Mouse (Mus musculus) forebrain, postnatal 0 days (tissue): ENCODE data around the gene Lysmd2. TPM values are rescaled to one million over a fixed set of nuclear protein-coding genes. Genes with fewer than 3 reads are reported as not detected.

ENCODE experiments used
- ATAC-seq: fragments of 200-750 bp; cut with Nextera tagmentation; 2 replicates; pipeline ENCODE4 v1.8.0; 2017; ENCODE audit warnings: mild to moderate bottlenecking, moderate library complexity
- DNase-seq: peaks from one replicate; pipeline ENCODE4 v3.0.0-alpha.2; 2015
- H3K27ac ChIP-seq: fragments of 300-500 bp; sonication (generic); 2 replicates; pipeline ENCODE4 v1.5.1; 2014; ENCODE audit warnings: low read depth, mild to moderate bottlenecking, antibody characterized with exemption, low read length, moderate library complexity, mixed read lengths
- H3K27me3 ChIP-seq: fragments of 300-500 bp; sonication (generic); 2 replicates; pipeline ENCODE4 v1.6.1; 2014; ENCODE audit warnings: mild to moderate bottlenecking, low read length, mixed read lengths; ENCODE audit not compliant: insufficient read depth
- H3K36me3 ChIP-seq: fragments of 300-500 bp; sonication (generic); 2 replicates; pipeline ENCODE4 v1.6.1; 2014; ENCODE audit warnings: mild to moderate bottlenecking, moderate library complexity; ENCODE audit not compliant: insufficient read depth
- H3K4me1 ChIP-seq: fragments of 300-500 bp; sonication (generic); 2 replicates; pipeline ENCODE4 v1.6.1; 2014; ENCODE audit warnings: antibody characterized with exemption; ENCODE audit not compliant: insufficient read depth
- H3K4me2 ChIP-seq: fragments of 300-500 bp; sonication (generic); 2 replicates; pipeline ENCODE4 v1.6.1; 2014; ENCODE audit warnings: low read depth, mild to moderate bottlenecking, moderate library complexity
- H3K4me3 ChIP-seq: fragments of 300-500 bp; sonication (generic); 2 replicates; pipeline ENCODE4 v1.5.1; 2014; ENCODE audit warnings: low read depth, low read length, mixed read lengths
- H3K9ac ChIP-seq: fragments of 300-500 bp; sonication (generic); 2 replicates; pipeline ENCODE4 v1.6.1; 2014; ENCODE audit warnings: mild to moderate bottlenecking
- H3K9me3 ChIP-seq: fragments of 300-500 bp; sonication (generic); 2 replicates; pipeline ENCODE4 v1.6.1; 2016; ENCODE audit warnings: low read length
- CTCF ChIP-seq: sonication (generic); IDR thresholded peaks from 2 replicates; pipeline ENCODE4 v1.5.1; 2016; ENCODE audit warnings: antibody characterized with exemption, control low read depth, low read depth
- WGBS: fragments of 180-500 bp; shearing (Covaris S2); extraction: QIAGEN DNeasy Blood & Tissue Kit; methylation state at CpG from one replicate; pipeline ENCODE4 v1.1.7; 2014; 5-methylcytosine and 5-hydroxymethylcytosine counted together
- polyA plus RNA-seq: library from polyadenylated mRNA; unstranded; fragments of >200 nt; fragmentation: Nextera tagmentation; extraction: Ambion mirVana; gene quantifications from 2 replicates; pipeline ENCODE4 v1.2.1, GENCODE M21; 2015
- total RNA-seq: library from RNA; depleted of rRNA; stranded (reverse); fragments of >200 nt; gene quantifications from 2 replicates; pipeline ENCODE4 v1.2.3, GENCODE M21; 2014; rRNA removed

Gene Lysmd2
- 36.2 and 44.7 TPM in 2 replicates for total RNA-seq
- 39.5 and 40.8 TPM in 2 replicates for polyA plus RNA-seq

DNA sequence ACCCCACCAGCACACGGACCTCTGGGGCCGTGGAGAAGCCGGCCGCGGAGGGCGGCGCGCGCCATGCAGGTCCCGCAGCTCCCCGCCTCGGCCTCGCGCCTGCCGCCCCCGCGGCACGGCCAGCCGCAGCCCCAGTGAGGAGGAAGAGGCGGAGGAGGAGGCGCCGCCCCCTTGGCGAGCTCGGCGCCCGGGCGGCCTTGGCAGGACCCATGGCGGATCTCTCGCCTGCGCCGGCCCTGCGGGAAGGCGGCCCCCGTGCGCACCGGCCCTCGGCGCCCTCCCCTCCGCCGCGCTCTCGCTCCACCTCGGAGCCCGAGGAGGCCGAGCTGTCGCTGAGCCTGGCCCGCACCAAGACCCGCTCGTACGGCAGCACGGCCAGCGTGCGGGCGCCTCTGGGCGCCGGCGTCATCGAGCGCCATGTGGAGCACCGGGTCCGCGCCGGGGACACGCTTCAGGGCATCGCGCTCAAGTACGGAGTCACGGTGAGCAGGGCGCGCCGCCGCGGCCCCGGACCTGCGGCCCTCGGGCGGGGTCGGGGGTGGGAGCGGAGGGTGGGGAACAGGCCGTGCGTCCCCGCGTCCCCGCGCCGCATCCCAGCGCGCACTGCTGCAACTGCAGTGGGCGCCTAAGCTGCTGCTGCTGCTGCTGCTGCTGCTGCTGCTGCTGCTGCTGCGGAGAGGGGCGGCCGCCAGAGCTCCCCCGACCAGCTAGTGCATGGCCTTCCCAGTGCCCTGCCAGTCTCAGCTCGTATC, at the start of gene Lysmd2:
Gene Lysmd2 (plus strand): TSS at position 186 of the 752 bp plus-strand sequence.
- peak within 1 kb of the TSS; percentile 91 for H3K4me2 ChIP-seq
- peak; percentile 76 for DNase-seq
- peak; percentile 88 for ATAC-seq
- no peaks in the 10 kb centered on the region for H3K9me3 ChIP-seq
- no peaks in the 10 kb centered on the region for H3K4me1 ChIP-seq
- H3K9ac ChIP-seq, result peak within 1 kb of the TSS; percentile 97
- no peaks in the 10 kb centered on the region for H3K36me3 ChIP-seq
- no peak for TF ChIP-seq CTCF
- H3K27me3 ChIP-seq, result no peaks in the 10 kb centered on the region
- H3K4me3 ChIP-seq, result peak within 1 kb of the TSS; percentile 85
- under 1% methylated on average over 81 of the region's 94 CpGs for WGBS
- H3K27ac ChIP-seq, result peak within 1 kb of the TSS; percentile 96

DNA sequence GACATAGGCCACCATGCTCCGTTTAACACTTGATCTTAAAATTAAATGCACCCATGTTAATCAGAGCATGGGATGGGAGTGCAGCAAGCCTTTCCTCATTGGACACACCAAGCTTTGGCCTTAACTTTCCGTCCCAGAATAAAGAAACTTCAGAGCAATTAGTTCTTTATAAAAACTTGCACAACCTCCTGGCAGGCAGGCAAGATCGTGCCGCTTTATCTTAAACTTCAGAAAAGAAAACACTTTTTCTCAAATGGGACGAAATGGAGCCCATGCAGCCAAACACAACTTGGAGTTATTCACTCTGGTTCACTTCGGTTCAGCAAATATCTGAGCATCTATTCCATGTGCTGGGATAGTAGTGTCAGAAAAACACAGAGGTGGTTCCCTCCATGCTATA, 46.2 kb upstream of the Lysmd2 start:
- no peaks in the 10 kb centered on the region for H3K9me3 ChIP-seq
- no peak overlapping the region for H3K9ac ChIP-seq
- no peaks in the 10 kb centered on the region for H3K27me3 ChIP-seq
- no peak overlapping the region for H3K4me2 ChIP-seq
- H3K4me3 ChIP-seq, result no peak overlapping the region
- no peak for ATAC-seq
- no peak for DNase-seq
- 79% methylated on average over 6 of the region's 6 CpGs for WGBS
- no peak for TF ChIP-seq CTCF
- H3K36me3 ChIP-seq, result peaks cover 81% of the 10 kb centered on the region
- no peak overlapping the region for H3K27ac ChIP-seq
- H3K4me1 ChIP-seq, result no peaks in the 10 kb centered on the region

DNA sequence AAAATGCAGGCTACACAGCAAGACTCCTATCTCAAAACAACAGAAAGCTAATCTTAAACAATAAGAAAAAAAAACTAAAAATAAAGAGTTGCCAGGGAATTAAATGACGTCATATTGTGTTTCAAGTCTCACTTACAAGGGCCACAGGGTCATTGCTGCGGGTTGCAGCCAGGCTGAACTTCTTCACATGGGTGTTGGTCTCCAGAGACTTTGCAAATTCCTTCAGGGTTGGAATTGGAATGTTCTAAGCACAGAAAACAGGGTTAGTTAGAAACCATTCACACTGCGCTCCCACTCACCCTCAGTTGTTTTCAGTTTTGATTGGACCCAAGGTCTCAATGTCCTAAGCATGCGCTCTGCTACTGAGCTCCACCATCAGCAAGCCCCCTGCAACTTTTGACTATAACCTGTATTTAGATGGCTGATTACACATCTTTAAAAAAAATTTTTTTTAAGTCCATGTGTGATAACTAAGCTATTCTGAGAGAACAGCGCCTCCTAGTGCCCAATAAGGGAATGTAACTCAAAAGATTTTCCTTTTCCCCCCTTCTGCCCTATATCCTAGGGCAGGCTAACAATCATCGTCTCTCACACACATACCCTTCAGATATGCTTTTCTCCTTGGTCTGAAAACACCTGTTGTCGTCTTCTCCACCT, 43.7 kb upstream of the Lysmd2 start:
- no peaks in the 10 kb centered on the region for H3K9me3 ChIP-seq
- peak; percentile 72 for ATAC-seq
- peak; percentile 78 for TF ChIP-seq CTCF
- DNase-seq, result peak; percentile 64
- H3K9ac ChIP-seq, result no peak overlapping the region
- H3K27me3 ChIP-seq, result no peaks in the 10 kb centered on the region
- H3K36me3 ChIP-seq, result peaks cover 82% of the 10 kb centered on the region
- H3K27ac ChIP-seq, result no peak overlapping the region
- no peak overlapping the region for H3K4me2 ChIP-seq
- 50% methylated on average over 7 of the region's 7 CpGs for WGBS
- H3K4me3 ChIP-seq, result no peak overlapping the region
- H3K4me1 ChIP-seq, result no peaks in the 10 kb centered on the region

DNA sequence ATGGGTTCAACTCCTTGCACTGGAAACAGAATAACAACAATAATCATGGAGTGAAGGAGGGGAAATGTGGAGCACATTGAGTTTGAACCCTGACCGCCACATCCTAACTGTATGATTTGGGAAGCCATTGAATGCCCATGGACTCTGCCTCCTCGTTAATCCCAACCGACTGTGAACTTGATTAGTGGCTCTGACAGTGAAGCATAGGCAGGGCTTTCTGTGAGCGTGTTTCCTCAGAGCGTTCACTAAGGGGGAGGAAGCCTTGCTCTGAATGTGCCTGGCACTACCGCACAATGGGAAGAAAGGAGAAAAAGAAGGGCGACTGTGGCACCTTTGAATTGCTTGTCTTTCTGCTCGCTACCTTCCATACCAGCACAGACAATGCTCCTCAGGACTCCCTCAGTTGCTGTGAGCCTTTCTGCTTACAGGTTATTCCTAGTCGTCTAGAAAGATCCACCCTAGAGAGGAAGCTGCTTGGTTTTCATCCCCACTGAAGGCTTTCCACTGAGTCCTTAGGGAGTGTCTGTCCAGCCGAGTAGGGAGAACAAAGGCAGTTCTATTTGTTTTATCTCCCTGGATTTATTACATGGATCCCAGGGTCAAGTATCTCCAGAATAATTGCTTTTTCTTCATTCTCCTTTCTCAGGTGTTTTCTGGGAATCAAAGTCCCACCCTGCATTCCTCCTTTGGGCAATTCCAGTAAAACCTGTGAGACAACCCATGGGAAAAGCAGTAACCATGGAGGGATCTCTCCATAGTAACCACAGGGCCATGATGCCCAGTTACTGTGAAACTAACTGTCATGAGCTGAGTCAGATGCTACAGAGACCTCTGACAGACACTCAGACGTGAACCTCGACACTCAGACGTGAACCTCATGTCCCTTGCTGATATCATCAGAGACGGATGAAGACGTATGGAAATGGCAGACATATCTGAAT, 35.4 kb upstream of the Lysmd2 start:
- Histone ChIP-seq H3K4me2 (no peak overlapping the region), H3K36me3 (peaks cover 85% of the 10 kb centered on the region), H3K9me3 (no peaks in the 10 kb centered on the region), H3K9ac (no peak overlapping the region), H3K4me3 (no peak overlapping the region), H3K4me1 (no peaks in the 10 kb centered on the region), H3K27me3 (no peaks in the 10 kb centered on the region), H3K27ac (no peak overlapping the region)
- TF ChIP-seq CTCF, result no peak
- ATAC-seq, result no peak
- WGBS, result 62% methylated on average over 15 of the region's 15 CpGs
- DNase-seq, result no peak

DNA sequence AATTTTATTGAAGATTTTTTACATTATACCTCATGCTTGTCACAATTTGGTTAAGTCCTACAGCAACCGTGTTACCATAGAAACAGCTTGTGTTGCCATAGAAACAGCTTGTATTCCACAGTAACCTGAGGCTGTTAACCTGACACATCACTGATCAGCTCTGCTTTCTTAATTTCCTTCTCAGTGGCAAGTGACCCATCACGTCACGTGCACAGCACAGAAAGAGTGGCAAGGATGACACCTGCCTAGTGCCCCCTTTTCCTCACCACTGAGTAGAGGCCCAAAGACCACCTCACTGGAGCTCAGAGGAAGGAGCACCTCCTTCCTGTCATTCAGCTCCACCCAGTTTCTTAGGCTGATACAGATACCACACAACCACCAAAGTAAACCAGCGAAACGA, 32.1 kb upstream of the Lysmd2 start:
- peak; percentile 84 for ATAC-seq
- H3K27ac ChIP-seq, result peak overlapping the region; percentile 45; the same call in 1 of the 2 replicates
- peak; percentile 75 for DNase-seq
- no peak overlapping the region for H3K4me3 ChIP-seq
- no peak overlapping the region for H3K4me2 ChIP-seq
- H3K36me3 ChIP-seq, result peaks cover 70% of the 10 kb centered on the region
- 76% methylated on average over 5 of the region's 5 CpGs for WGBS
- H3K27me3 ChIP-seq, result no peaks in the 10 kb centered on the region
- no peaks in the 10 kb centered on the region for H3K9me3 ChIP-seq
- no peaks in the 10 kb centered on the region for H3K4me1 ChIP-seq
- no peak for TF ChIP-seq CTCF
- no peak overlapping the region for H3K9ac ChIP-seq

DNA sequence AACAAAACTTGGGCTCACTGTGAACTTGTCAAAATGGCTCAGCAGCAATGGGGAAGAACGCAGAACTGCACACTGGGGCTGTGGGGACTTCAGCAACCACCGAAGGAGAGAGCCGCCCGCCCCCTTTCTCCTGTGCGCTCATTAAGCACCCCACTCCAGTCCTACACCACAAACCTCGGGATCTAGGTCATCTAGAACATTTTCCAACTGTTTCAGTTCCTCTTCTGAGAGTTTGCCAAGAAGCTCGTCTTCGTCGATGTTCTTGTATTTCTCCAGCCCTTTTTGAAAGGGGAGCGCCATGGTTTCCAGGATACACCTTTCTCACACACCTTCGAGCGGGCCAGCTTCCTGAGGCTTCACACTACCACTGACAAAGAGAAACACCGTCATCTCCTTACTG, 28.5 kb upstream of the Lysmd2 start:
- TF ChIP-seq CTCF, result no peak
- Histone ChIP-seq H3K36me3 (peaks cover 48% of the 10 kb centered on the region), H3K27me3 (no peaks in the 10 kb centered on the region), H3K9me3 (no peaks in the 10 kb centered on the region), H3K4me1 (0 out of 2 replicates have a peak, but pooled peaks cover 2% of the 10 kb centered on the region), H3K27ac (no peak overlapping the region), H3K4me3 (no peak overlapping the region), H3K9ac (no peak overlapping the region), H3K4me2 (no peak overlapping the region)
- DNase-seq (no peak), ATAC-seq (no peak)
- WGBS, result 89% methylated on average over 13 of the region's 13 CpGs
